Mouse (Mus musculus) adrenal gland, adult 2 months (tissue): ENCODE measurements at regions not wholly inside any gene's neighbourhood (a gene's known extent, or its start where the extent isn't known, plus 50 kb on each side); places are given as distances from the start of the nearest gene placed in this dataset.
"Not testable (repeated sequence)": the region's sequence is repeated elsewhere in the genome, so short reads cannot be mapped to it uniquely, and the experiment has no call there.

Experiments
- DNase-seq: peaks from one replicate; pipeline ENCODE4 v3.0.0; 2021

DNA sequence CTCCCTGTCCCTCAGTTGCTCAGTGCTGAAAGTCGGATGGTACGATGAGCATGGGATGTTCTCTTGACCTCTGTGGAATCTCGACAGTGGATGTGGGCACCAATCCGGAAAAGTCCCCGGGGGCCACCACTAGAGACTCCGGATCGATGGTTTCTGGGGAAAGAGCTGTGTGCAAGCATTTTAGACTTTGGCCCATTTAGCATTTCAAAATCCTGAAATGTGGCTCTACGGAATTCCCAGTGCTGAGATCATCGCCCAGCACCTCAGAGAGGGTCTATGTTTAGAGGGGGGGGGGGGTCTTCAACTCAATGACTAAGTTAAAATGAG is 68.6 kb downstream of the Tomm20 start:
- DNase-seq, result peak; percentile 28

DNA sequence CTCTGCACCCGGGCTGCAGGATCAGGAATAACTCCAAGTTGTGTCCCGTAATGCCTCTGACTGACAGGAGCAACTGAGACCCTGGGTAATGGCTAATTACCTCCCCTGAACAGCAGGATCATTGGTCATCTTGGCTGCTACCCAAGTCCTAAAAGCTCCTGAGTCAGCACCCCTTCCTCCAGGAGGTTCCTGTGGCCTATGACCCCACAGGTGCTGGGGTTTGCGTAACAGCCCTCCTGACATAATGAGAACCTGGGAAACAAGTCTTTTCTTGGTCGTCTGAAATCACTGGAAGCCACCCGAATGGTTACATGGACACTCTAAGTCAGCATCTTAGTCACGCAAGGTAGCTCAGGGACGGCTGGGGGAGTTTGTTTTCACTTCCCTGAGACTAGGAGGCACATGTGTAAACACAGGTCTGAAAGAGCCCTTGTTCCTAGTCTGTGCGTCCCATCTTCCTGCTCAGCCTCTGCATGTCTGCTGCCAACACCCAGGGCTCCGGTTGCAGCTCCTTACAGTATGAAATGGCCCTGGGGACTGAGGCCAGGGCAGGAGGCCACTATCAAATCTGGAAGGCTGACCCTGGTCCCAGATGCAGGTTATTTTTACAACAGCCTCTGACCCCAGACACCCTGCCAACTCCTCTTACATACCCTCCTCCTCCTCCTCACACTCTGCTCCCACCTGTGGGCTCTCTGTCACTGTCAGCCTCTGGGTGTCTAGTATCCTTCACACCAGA is 69.2 kb downstream of the Tomm20 start:
- peak; percentile 58 for DNase-seq

- no peak for DNase-seq
These were observed 70.0 kb downstream of the Tomm20 start for GRCm38 (mm10) chr8:126875491-126876155.

- DNase-seq, result no peak
These were observed 70.8 kb downstream of the Tomm20 start for GRCm38 (mm10) chr8:126874846-126875245.

GRCm38 (mm10) chr8:126874126-126874730 is 71.4 kb downstream of the Tomm20 start:
- no peak for DNase-seq

DNA sequence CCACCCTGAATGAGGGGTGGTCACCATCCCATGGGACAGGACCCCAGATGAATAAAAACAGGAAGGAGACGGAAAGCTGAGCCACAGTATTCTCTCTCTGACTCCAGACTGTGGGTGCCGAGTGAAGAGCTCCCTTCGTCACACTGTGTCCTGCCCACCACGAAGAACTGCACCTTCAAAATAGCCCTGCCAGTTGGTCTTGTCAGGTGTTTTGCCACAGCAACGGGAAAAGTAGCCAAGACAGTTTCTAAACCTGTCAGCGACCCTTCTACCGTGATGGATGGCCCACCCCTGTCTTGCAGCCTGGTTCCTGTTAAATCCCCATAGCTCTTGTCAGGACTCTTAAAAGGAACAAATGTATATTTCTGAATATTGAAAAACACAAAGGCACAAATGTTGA is 72.3 kb downstream of the Tomm20 start:
- DNase-seq, result no peak

DNA sequence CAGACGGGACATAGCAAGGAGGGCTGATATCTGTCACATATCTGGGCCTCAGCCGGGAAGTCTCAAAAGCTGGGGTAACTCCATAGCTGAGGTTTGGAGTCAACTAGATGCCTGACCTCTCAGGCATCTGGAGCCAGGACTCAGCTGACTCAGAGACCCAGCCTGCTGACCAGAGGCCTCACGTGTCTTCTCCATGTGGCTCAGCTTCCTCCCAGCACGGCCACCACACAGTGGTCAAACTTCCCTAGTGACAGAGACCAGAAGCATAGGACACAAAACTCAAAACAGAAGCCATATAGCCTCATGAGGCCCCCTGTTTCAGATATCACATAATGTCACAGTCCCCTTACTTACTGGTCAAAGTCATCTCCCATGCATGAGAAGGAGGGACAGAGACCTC is 73.1 kb downstream of the Tomm20 start:
- peak; percentile 65 for DNase-seq

GRCm38 (mm10) chr8:126872133-126872532 is 73.5 kb downstream of the Tomm20 start:
- no peak for DNase-seq

DNA sequence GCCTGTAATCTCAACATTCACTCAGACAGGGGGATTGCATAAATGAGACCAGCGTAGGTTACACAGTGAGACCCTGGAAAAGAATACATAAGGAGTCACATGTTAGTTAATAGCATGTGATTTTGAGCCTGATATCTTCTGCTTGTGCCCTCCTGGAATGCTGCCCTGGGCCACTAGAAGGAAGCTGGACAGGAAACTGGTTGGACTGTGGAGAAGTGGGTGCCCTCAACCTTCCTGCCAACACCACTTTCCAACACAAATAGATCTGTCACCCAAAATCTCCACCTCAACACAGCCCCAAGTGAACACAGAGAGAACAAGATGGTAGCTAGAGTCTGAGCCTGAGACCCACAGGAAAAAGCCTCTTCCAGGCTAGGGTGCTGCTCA is 76.2 kb downstream of the Tomm20 start:
- no peak for DNase-seq

GRCm38 (mm10) chr8:126868831-126869463 is 76.7 kb downstream of the Tomm20 start:
- peak; percentile 34 for DNase-seq

GRCm38 (mm10) chr8:126867121-126867988 is 78.3 kb downstream of the Tomm20 start:
- peak; percentile 33 for DNase-seq

DNA sequence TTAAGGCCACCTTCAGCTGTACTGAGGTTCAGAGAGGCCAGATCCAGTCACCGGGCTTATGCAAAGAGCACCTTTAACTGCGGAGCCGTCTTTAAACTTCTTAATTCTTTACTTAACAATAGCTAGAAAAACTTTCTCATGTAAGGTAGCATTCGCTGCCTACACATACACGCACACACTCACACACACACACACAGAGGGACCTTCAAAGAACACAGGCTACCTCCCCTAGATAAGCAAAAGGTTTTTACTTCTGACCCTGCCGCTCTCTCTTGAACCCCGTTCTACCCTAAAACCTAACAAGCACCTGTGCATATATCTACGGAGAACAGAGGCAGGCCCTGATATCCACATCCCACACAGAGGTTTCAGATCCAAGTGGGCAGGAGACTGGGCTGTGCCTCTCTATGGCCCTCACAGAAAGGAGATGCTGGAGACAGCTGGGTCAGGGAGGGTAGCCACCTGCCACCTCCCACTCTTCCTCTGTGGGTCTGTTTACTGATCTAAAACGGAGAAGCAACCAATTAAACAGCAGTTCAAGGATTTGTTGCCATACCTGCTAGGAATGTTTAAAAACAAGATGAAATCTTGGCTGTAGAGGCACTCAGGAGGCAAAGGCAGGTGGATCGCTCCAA is 81.2 kb downstream of the Tomm20 start:
- DNase-seq, result no peak

- DNase-seq, result not testable (repeated sequence)
These were observed 82.0 kb downstream of the Tomm20 start for GRCm38 (mm10) chr8:126863661-126864060.

DNA sequence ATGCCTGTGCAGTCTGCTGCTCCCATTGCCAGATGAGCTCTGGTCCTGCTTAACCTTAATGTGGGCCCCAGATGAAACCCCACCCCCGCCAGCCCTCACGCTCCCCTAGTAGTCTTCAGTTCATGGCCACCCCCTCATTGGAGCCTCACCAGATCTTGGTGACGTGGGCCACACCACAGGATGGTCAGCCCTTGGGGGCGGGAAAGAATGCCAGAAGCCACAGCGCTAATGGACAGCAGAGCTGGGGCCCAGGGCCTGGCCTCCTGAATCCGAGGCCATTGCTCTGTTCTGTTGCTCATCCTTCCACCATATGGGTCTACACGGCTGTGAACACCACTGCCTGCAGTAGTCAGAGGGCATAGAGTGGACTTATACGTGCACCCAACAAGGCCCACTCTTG is 83.9 kb downstream of the Tomm20 start:
- DNase-seq, result no peak

- no peak for DNase-seq
These were observed 85.0 kb downstream of the Tomm20 start for GRCm38 (mm10) chr8:126860630-126861029.

- DNase-seq, result no peak
These were observed 85.8 kb downstream of the Tomm20 start for GRCm38 (mm10) chr8:126859706-126860424.

DNA sequence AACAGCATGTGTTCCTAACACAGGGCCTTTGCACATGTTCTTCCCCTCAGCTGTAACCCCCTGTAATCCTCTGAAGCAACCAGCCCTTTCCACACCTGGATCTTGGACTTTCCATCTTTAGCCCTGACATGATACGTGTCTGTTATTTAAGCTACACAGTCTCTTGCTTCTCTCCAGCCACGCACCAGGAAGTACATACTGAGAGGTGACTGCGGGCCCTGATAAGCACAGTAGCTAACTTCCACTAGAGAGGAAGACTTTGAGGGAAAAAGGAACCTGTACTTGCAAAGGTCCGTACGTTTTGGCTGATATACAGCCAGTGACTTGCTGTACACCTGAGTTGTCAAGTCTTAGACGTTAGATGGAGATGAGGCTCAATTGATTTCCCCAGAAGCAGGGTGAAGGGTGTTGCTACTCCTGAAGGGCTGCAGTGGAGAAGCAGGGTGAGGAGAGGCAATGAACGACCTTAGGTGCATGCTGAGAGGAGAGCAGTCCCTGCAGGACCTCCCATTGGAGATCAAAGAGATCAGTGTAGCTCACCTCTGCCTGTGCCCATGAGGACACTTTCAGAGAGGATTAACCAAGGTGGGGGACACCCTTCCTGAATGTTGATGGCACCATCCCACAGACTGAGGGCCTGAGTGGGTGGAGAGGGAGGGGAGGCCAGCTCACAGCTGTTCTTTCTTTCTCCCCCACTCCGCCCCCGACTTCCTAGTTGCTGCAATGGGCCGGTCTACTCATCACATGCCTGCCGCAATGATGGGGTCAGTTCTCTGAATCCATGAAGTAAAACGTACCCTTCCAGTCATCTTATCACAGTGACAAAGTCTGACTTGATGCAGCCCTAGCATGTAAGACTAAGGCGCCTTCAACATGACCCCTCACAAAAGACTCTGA is 88.1 kb downstream of the Tomm20 start:
- DNase-seq, result no peak

GRCm38 (mm10) chr8:126855914-126856313 is 89.7 kb downstream of the Tomm20 start:
- DNase-seq, result no peak

DNA sequence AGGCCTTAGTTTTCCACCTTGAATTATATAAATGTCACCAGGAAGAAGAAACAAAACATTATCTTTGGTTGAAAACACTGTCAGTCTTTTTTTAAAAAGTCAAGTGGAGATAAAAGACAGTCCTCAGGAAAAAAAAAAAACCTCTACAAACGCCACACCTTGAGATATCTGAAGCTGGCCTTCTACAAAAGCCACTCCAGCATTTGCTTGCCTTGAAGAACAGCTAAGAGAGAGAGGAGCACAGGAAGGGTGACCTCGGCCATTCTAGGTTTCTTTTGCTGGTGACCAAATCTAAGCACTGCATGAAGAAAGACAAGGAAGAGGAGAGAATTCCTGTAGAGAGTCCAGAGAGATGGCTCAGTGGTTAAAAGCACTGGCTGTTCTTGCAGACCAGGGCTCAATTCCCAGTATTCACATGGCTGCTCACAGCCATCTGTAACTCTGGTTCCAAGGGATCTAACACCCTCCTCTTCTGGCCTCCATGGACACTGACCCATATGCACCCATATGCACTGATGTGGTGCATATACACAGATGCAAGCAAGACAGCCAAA is 90.5 kb downstream of the Tomm20 start:
- no peak for DNase-seq
